Mouse (Mus musculus): Measurements from ENCODE around the gene Elovl6.

Gene Elovl6

GRCm38 (mm10) chr3:129645409-129645808, 113.3 kb downstream of the Elovl6 start:
- DNase-seq (ENCODE audit: low spot score in 2 of 2) = no peak

DNA sequence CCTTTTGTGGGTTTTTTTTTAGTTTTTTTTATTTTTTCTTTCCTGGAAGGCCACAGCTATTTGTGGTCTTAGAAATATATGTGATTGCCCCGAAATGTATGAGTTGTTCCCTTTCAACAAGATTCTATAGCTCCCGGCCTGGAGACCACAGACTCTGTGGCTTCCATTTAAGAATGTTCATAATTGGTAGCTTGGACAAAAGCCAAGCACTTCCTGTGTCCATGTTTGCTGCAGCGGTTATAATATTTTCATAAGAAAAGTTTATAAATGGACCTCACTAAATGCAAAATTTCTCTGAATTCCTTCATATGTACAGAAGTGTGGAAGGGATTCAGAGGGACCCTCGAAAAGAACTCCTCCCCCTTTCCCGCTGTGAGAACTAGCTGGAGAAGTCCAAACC, 114.6 kb downstream of the Elovl6 start:
- DNase-seq (ENCODE audit: low spot score in 2 of 2) = no peak

- no peak for DNase-seq (ENCODE audit: low spot score in 2 of 2)
These were observed 115.2 kb downstream of the Elovl6 start for GRCm38 (mm10) chr3:129647312-129647711.

DNA sequence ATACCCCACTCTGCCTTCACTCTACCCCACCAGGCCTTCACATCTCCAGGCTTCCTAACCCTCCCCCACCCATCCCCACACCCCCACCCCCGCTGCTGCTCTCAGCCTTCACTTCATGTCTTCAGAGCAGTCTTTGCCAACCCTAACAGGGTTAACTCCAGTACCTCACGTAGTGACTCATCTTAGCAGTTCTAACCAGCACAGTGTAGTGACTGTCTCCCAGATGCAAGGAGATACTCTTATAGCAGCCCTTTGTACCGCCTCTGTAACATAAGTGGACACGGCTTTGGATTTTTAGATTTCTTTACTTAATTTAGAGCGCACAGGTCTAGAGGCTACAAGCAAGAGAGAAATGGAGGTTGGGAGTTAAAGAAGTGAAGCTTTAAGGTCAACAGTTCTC, 116.4 kb downstream of the Elovl6 start:
- DNase-seq (ENCODE audit: low spot score in 2 of 2) = no peak

DNA sequence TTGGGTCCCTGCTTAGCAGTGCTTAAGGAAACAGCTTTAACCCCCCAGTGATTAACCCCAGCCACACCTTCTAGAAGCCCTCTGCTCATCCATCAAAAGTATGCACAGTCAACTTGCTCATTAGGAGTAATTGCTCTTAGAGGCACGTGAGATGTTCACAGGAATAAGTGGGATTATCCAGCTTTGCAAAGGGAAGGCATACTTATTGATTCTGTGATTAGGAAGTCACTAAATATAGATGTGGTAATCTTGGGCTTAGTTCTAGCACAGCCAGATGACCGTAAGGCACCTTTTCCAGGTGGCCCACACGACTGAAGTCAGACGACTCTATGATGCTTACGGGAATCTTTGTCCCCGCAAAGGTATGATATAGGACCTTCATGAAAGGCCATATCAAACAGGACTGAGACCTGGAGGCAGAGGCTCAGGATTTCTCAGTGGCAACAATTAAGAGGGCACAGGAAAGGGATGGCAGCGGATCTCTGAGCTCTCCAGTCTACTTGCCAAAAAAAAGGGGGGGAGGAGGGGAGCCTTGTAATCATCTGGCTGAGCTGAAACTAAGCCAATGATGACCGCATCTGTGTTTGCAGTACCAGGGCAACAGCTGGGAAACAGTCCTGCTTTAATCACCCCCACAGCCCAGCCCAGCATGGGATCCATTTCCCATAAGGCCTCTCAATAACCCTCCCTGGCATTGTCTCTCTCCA, 117.6 kb downstream of the Elovl6 start:
- DNase-seq (ENCODE audit: low spot score in 2 of 2) = no peak

DNA sequence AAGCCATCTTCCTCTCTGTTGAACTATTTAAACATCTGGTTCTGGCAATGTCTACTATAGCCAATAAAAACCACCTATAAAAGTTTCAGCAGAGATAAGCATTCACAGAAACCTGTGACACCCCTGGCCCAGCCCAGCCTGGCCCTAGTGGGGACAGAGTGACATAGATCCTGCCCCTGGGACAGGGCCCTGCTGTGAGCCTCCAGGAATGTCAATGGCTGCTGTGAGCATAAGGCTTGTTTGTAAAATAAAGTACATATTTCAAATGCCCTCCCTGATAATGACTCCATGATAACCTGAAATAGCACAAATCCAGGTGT, 118.1 kb downstream of the Elovl6 start:
- DNase-seq (ENCODE audit: low spot score in 2 of 2) = no peak

- DNase-seq (ENCODE audit: low spot score in 2 of 2) = no peak
These were observed 118.8 kb downstream of the Elovl6 start for GRCm38 (mm10) chr3:129650931-129651330.

DNA sequence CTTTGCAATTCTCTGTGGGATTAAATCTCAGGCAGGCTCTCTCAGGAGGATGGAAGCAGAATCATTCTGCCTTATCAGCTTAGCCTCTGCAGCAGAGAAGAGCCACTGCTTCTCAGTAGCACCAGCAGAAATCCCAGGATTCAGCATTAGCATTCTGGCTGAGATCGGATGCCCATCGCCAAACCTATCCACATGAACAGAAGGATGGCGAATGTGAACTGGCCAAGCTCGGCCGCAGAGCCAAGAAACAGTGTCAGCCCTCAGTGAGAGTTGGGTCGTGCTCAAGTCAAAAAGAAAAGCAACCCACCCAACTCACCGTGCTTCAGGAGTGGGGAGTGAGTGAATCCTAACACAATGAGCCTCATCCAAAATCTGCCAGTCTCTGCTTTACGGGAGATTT, 119.6 kb downstream of the Elovl6 start:
- DNase-seq (ENCODE audit: low spot score in 2 of 2) = no peak

- DNase-seq (ENCODE audit: low spot score in 2 of 2) = peak; percentile 5 to 22
These were observed 120.3 kb downstream of the Elovl6 start for GRCm38 (mm10) chr3:129652476-129652875.

- no peak for DNase-seq (ENCODE audit: low spot score in 2 of 2)
These were observed 124.4 kb downstream of the Elovl6 start for GRCm38 (mm10) chr3:129656540-129656939.

GRCm38 (mm10) chr3:129657222-129657621, 125.1 kb downstream of the Elovl6 start:
- no peak for DNase-seq (ENCODE audit: low spot score in 2 of 2)

- DNase-seq (ENCODE audit: low spot score in 2 of 2) = no peak
These were observed 125.6 kb downstream of the Elovl6 start for GRCm38 (mm10) chr3:129657775-129658174.

DNA sequence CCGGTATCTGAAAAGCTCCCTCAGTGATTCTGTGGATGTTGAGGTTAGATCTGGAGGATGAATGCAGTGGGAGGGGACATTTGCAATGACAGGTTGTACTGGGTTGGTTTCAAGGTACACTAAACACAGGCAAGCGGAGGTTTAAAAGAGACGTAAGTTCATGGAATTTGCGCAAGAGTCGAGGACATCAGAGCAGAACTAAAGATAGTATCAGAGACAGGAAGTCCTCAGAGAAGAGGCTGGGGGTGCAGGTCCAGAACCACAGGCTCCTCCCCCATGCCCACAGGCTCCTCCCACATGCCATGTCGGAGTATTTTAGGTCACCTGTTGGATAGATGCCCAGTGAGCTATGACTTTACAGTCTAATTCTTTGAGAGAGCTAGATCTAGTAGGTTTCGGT, 126.6 kb downstream of the Elovl6 start:
- peak; percentile 35 to 53 for DNase-seq (ENCODE audit: low spot score in 2 of 2)

DNA sequence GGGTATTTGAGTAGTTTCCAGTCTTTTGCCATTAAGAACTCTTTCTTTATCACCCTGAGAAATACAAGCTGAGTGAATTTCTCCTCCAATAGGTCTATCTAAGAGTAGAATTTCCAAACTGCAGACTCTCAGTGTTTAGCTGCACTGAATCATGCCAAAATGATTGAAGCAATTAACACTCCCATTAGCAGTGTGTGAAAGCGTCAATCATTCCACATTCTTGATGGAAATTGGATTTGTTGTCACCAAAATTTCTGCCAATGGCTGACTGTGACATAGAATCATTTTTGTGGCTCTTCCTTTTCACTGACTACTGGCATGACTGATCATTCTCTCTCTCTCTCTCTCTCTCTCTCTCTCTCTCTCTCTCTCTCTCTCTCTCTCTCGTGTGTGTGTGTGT, 131.8 kb downstream of the Elovl6 start:
- DNase-seq (ENCODE audit: low spot score in 2 of 2) = no peak

GRCm38 (mm10) chr3:129675923-129676322, 143.8 kb downstream of the Elovl6 start:
- DNase-seq (ENCODE audit: low spot score in 2 of 2) = no peak

- DNase-seq (ENCODE audit: low spot score in 2 of 2) = no peak
These were observed 148.1 kb downstream of the Elovl6 start for GRCm38 (mm10) chr3:129680258-129680657.

DNA sequence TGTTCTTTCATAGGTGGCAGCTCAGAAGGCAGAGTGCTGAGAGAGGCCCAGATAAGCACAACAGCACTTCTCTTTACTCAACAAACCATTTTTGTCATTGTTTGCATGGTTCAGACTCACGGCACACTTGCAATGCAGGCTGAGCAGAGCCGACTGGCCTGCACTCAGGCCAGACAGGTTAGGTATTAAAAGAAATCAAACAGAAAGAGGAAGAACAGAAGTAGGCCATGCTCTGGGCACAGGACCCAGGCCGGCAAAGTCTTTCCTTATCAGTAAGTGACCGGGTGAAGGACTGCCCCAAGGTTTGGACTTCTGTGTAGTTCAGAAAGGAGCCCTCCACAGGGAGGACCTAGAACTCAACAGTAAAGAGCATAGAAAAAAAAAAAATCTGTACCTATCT, 149.7 kb downstream of the Elovl6 start:
- no peak for DNase-seq (ENCODE audit: low spot score in 2 of 2)

DNA sequence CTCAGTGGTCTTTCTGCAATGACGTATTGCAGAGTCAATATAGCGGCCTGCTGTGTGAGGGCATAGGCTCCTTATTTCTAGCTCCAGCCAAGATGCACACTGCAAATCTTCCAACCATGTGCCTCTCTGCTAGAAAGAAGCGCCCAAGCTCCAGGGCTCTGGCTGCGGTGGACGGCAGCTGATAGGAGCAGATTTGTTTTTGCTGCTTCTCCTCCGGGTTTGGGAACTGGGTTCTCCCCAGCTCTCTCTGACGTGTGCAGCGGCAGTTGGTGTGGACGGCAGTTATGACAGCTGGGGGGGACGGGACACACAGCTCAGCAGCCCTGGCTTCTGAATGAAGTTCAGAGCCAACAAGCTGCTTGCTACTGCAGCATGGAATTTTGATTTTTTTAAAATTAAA, 150.2 kb downstream of the Elovl6 start:
- DNase-seq (ENCODE audit: low spot score in 2 of 2) = no peak

DNA sequence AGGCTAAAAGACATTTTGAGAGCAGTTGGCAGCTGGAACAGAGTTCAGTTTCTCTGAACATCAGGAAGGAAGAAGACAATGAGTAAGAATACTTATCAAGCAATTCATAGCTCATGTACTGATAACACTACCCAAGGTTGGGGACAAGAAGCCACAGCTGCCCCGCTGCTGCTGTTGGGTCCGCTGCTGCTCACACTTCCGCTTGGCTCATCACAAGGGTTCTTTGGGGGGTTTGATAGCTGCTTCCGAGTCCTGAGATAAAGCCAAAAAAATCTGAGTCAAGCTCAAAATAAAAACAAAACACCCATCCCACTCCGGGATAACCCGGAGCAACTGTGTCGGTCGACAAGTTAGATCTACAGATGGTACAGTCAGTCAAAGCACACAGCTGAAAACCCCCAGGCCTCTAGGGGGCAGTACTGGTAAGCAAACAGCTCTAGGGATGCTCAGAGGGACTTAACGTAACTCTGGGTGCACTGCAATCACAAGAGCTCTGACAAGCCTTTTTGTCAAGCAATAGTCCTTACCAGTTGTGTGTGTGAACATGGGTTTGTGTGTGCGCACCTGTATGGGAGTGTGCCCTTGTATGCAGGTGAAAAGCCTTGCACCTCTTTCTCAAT, 151.0 kb downstream of the Elovl6 start:
- DNase-seq (ENCODE audit: low spot score in 2 of 2) = no peak

DNA sequence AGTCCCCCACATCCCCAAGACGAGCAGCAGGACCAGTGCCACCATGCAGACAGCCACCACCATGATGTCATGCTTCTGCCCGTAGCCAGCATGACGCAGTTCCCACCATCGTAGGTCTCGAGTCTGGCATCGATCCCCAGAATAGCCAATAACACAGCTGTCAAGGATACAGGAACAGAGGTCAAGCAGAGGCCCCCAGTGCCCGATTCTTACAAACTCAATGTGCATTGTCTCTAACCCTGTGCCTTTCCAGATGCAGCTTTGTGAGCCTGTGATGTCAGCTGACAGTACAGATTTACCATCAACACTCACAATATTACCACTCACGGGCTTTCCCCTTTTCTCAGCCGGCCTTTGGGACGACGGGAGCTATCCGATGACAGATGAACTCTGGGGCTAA, 154.0 kb downstream of the Elovl6 start:
- no peak for DNase-seq (ENCODE audit: low spot score in 2 of 2)

DNA sequence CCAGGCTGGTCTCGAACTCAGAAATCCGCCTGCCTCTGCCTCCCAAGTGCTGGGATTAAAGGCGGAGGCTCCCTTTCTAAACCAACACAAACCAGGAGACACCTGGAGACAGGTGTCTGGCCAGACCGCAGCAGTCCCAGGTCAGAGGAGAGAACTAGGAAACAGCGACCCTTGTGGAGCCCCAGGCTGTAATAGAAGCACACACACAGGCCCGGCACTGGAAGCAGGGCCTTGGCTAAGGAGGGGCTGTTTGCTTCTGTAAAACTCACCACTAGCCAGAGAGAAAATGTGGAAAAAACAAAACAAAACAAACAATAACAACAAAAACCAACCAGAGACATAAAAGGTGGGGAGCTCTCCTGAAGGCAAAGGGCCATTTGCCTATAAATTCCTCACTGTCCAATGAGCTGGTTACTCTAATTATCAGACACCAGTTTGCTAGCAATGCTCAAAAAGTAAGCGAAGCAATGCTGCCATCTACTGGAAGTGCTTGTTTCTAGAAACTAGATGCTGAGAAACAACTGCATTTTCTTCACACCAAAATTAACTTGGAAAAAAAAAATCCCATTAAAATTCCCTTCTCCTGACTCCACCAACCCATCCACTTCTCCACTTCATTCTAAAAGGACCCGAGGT, 154.7 kb downstream of the Elovl6 start:
- DNase-seq (ENCODE audit: low spot score in 2 of 2) = peak; percentile 29 to 49

GRCm38 (mm10) chr3:129687429-129687828, 155.3 kb downstream of the Elovl6 start:
- no peak for DNase-seq (ENCODE audit: low spot score in 2 of 2)
